Mouse (Mus musculus) brown adipose tissue, adult 24 weeks (tissue): ENCODE measurements around the gene Rps12. TPM values are rescaled to one million over a fixed set of nuclear protein-coding genes. Genes with fewer than 3 reads are reported as not detected.

Experiments used
- polyA plus RNA-seq: library from polyadenylated mRNA; stranded (reverse); fragments of >200 nt; gene quantifications from 2 replicates; pipeline ENCODE4 v1.2.4, GENCODE M21; 2012; ENCODE audit not compliant: missing spikeins, insufficient read depth, insufficient read length

Gene Rps12
- polyA plus RNA-seq, 1 experiment, result 65.8 TPM

Other genes starting within 250 kb of the Rps12 start
- 21.2 and 22.2 TPM in 2 replicates for gene Slc18b1, start 9.7 kb upstream of the Rps12 start, polyA plus RNA-seq
- 0.75 and 1.9 TPM in 2 replicates for gene Vnn3, start 64.2 kb upstream of the Rps12 start, polyA plus RNA-seq
- 1.4 and 2.2 TPM in 2 replicates for gene Vnn1, start 107.4 kb upstream of the Rps12 start, polyA plus RNA-seq
- gene Taar1, start 133.1 kb upstream of the Rps12 start, polyA plus RNA-seq, result not detected in 2 replicates
- not detected in 2 replicates for gene Taar2, start 151.3 kb upstream of the Rps12 start, polyA plus RNA-seq
- not detected in 2 replicates for gene Taar3, start 162.3 kb upstream of the Rps12 start, polyA plus RNA-seq
- not detected in 2 replicates for gene Taar4, start 173.2 kb upstream of the Rps12 start, polyA plus RNA-seq
- gene Taar5, start 183.4 kb upstream of the Rps12 start, polyA plus RNA-seq, result not detected in 2 replicates
- not detected in 2 replicates for gene Taar6, start 198.4 kb upstream of the Rps12 start, polyA plus RNA-seq
- not detected in 2 replicates for gene Taar7a, start 206.2 kb upstream of the Rps12 start, polyA plus RNA-seq
- not detected in 2 replicates for gene Taar7b, start 212.7 kb upstream of the Rps12 start, polyA plus RNA-seq
- gene Taar7d, start 239.9 kb upstream of the Rps12 start, polyA plus RNA-seq, result not detected in 2 replicates